Mouse (Mus musculus) embryonic facial prominence, embryonic 10.5 days (tissue): ENCODE data around the gene Smug1. TPM values are rescaled to one million over a fixed set of nuclear protein-coding genes. Genes with fewer than 3 reads are reported as not detected.

Source experiments
- DNase-seq: peaks from one replicate; pipeline ENCODE4 v3.0.0-alpha.2; 2017; ENCODE audit warnings: low spot score
- H3K27ac ChIP-seq: fragments of 300-500 bp; sonication (generic); replicated peaks from 2 replicates; pipeline ENCODE4 v1.5.1; 2016; ENCODE audit warnings: mild to moderate bottlenecking
- H3K27me3 ChIP-seq: fragments of 300-500 bp; sonication (generic); replicated peaks from 2 replicates; pipeline ENCODE4 v1.6.1; 2016; ENCODE audit warnings: low read depth, mild to moderate bottlenecking; ENCODE audit not compliant: poor library complexity, severe bottlenecking
- H3K36me3 ChIP-seq: fragments of 300-500 bp; sonication (generic); replicated peaks from 2 replicates; pipeline ENCODE4 v1.6.1; 2016; ENCODE audit warnings: mild to moderate bottlenecking, moderate library complexity
- H3K4me1 ChIP-seq: fragments of 300-500 bp; sonication (generic); 2 replicates; pipeline ENCODE4 v1.6.1; 2016
- H3K4me3 ChIP-seq: fragments of 300-500 bp; sonication (generic); 2 replicates; pipeline ENCODE4 v1.5.1; 2016; ENCODE audit warnings: mild to moderate bottlenecking, moderate library complexity
- H3K9me3 ChIP-seq: fragments of 300-500 bp; sonication (generic); 2 replicates; pipeline ENCODE4 v1.6.1; 2016; ENCODE audit warnings: mild to moderate bottlenecking
- WGBS: fragments of 180-500 bp; shearing (Covaris S2); methylation state at CpG from one replicate; pipeline ENCODE4 v1.1.7; 2016; 5-methylcytosine and 5-hydroxymethylcytosine counted together
- polyA plus RNA-seq: library from polyadenylated mRNA; unstranded; fragments of >200 nt; fragmentation: Nextera tagmentation; extraction: Ambion mirVana; gene quantifications from 2 replicates; pipeline ENCODE4 v1.2.1, GENCODE M21; 2016

Gene Smug1
- polyA plus RNA-seq, 1 experiment from 2014 or later, result 19.6 TPM

DNA sequence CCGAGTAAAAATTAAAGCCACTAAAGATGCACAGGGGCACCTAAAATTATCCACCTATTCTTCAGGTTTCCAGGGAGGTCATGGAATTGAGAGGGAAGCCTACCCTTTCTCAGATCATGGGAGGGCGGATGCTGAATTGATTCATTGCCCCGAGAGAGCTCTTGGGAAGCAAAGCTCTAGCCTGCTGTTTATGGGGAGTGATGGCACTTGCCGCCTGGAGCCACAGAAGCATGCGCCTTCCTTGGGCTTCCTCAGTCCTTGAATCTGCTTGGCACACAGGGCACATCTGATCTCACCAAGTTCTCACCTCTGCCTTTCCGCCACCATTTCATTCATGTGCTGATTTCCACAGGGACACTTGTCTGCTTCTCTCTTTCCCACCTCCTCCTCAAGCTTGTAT is 20.9 kb upstream of the Smug1 start:
- DNase-seq, result no peak
- 80% methylated on average over 6 of the region's 6 CpGs for WGBS
- Histone ChIP-seq H3K27me3 (peaks cover 23% of the 10 kb centered on the region), H3K27ac (no peak overlapping the region), H3K4me1 (peaks cover 12% of the 10 kb centered on the region), H3K9me3 (no peaks in the 10 kb centered on the region), H3K36me3 (peaks cover 41% of the 10 kb centered on the region), H3K4me3 (no peak overlapping the region)

DNA sequence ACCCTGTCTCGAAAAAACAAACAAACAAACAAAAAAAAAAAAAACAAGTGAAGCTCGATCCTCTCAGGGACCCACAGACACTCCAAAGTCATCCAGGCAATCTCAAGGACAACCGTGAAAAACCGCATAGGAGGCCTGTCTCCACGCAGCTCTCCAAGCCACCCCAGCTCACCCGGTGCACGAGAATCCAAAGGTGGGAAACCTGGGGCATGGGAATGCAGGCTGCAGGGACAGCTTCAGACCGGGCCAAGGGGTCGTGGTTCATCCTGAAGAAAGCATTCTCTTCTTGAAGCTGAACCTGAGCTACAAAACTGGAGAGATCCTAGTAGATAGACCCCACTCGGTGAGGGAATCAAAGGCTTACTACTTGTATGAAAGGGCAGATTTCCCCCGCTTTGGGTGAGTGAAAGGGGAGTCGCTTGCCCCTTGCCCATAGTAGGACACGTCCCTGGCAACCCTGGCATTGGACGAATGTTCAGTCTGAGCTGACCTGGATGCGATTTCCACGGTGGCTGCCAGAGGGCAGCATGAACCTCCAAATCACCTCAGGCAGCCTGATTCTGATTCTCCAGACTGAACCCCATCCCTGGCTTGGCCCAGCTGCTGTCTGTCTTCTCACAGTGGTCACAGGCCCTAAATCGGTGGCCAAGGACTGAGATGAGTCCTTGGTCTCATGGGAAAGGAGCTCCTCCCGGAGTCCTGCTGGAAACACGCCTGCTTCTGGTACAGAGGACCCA is 18.7 kb upstream of the Smug1 start:
- H3K4me3 ChIP-seq, result no peak overlapping the region
- peak; percentile 64 for DNase-seq
- peaks cover 45% of the 10 kb centered on the region for H3K27me3 ChIP-seq
- H3K9me3 ChIP-seq, result no peaks in the 10 kb centered on the region
- H3K4me1 ChIP-seq, result peaks cover 21% of the 10 kb centered on the region
- no peak overlapping the region for H3K27ac ChIP-seq
- H3K36me3 ChIP-seq, result peaks cover 20% of the 10 kb centered on the region
- 51% methylated on average over 19 of the region's 19 CpGs for WGBS

DNA sequence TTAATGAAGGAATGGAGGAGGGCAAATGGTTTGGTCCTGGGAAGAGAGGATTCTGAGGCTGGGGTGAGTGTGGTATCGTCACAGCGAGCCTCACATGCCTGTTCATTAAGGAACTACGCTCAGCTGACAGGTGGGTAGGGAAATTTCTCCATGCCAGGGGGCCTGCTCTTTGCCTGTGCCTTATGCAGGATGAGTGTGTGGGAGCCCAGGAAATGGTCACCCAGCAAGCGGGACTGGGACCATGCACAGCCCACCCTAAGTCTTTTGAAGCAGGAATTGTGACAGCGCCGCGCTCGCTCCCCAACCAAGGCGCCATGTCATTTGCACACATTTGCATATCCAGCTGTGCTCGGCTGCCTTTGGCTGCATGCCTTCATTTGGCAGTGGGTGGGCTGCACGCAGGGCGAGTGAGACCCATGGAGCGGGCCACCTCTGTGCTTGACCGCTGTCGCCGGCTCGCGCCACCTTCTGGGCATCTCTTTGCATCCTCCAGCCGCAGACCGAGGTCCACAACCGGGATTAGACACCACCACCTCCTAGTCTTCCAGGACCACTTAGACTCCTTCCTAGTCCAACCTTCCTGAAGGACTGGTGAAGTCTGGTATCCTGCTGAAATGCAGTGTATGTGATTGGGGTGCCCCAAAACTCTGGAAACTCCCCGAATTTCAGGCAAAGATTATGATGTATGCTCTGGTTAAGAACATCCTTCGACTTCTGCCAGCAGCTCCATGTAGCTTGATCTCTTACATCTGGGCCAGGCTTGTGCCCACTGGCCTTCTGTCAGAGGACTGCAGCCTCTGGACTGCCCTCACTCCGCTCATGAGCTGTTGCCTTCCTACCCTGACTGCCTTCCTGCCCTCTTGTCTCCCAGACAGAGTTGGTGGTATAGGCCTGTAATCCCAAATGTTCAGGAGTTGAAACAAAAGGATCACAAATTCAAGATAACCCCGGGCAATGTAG is 17.0 kb upstream of the Smug1 start:
- Histone ChIP-seq H3K36me3 (peaks cover 4% of the 10 kb centered on the region), H3K9me3 (no peaks in the 10 kb centered on the region), H3K4me1 (peaks cover 27% of the 10 kb centered on the region), H3K4me3 (peak overlapping the region; percentile 53), H3K27me3 (peaks cover 62% of the 10 kb centered on the region), H3K27ac (no peak overlapping the region; the same call in 1 of the 2 replicates)
- peak; percentile 60 for DNase-seq
- 11% methylated on average over 25 of the region's 25 CpGs for WGBS

DNA sequence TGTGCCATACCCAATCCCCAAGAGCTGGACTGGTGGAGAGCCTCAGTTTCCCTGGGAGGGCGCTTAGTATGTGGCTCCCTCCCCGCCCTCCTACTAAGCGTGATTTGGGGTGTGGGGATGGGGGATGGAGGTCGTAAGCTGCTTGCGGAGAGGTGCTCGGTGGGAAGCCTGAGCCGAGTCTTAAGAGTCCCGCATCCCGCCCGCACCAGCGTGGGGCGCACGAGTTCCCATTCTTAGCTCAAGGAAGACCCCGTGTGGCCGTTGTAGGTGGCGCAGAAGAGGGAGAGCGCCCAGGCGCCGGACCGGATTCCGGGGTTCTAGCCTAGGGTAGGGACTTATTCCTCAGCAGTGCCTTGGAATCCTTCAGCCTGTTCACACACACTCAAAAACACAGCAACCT is 16.2 kb upstream of the Smug1 start:
- DNase-seq, result peak; percentile 82
- 1% methylated on average over 21 of the region's 21 CpGs for WGBS
- Histone ChIP-seq H3K36me3 (no peaks in the 10 kb centered on the region), H3K27me3 (peaks cover 70% of the 10 kb centered on the region), H3K9me3 (no peaks in the 10 kb centered on the region), H3K4me3 (peak overlapping the region; percentile 53), H3K4me1 (peaks cover 33% of the 10 kb centered on the region), H3K27ac (no peak overlapping the region)

DNA sequence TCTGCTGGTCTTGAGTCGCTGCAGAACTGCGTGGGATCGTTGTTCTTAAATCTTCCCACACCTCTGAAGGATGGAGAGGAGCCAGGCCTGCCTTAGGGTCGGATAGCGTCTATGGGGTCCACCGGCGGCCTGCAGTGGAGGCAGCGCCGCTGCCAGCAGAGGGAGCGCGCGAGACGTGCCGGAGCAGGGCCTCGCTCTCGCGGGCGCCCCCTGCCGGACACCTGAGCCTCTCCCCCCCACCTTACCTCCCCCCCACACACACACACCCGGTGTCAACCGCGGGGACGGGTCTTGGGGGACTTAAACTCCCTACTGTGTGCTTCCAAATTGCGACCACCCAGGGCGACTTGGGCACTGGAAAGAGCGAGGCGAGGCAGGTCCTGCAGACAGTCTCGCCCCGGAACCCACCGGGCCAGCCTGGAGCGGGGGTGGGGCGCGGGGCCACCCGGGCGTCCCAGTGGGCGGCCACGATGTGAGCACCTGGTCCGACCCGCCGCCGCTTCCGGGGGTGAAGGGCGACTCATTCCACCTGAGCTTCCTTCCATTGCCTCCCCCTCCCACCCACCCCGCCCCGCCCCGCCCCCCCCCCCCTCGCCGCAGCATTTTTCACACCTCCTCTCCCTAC is 15.4 kb upstream of the Smug1 start:
- H3K36me3 ChIP-seq, result no peaks in the 10 kb centered on the region
- H3K4me1 ChIP-seq, result peaks cover 42% of the 10 kb centered on the region
- peak; percentile 92 for DNase-seq
- peaks cover 78% of the 10 kb centered on the region for H3K27me3 ChIP-seq
- H3K9me3 ChIP-seq, result no peaks in the 10 kb centered on the region
- peak overlapping the region; percentile 53 for H3K4me3 ChIP-seq
- H3K27ac ChIP-seq, result 0 out of 2 replicates have a peak overlapping the region, but pooled peaks have one; percentile 31
- 2% methylated on average over 48 of the region's 48 CpGs for WGBS

DNA sequence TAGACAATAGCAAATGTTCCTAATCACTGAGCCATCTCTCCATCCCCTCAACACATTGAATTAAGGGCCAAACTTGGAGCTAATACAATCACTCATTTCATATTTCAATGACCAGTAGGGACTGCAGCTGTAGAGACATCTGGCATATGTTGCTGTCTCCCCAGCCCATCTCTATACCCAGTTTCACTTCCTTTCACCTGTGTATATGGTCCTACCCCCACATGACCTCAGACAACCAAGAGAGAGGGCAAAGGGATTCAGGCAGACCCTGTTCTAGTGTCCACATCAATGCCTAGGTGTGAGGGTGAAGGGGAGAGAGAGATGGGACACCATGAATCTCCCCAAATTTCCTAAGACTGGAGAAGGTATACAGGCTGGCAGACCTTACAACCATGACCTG is 13.5 kb upstream of the Smug1 start:
- Histone ChIP-seq H3K27me3 (peaks cover 97% of the 10 kb centered on the region), H3K4me3 (no peak overlapping the region), H3K27ac (no peak overlapping the region), H3K36me3 (no peaks in the 10 kb centered on the region), H3K9me3 (no peaks in the 10 kb centered on the region), H3K4me1 (peaks cover 49% of the 10 kb centered on the region)
- no peak for DNase-seq

DNA sequence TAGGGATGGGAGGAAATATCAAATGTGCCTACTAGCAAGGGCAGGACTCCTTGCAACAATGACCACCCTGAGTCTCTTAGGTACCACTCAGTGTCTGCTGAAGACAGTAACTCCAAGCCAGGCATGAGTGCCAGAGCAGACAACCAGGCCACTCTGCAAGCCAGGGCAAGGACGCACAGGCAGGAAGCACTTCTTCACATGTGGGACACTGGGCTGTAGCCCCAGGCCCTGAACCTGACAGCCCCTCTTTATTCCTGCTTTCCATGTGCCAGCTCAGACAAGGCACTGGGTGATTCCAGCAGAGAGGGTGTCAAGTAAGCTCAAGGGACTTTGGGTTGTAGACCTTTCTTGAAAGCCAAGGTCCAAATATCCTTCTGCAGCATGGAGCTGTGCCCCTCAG is 11.9 kb upstream of the Smug1 start:
- Histone ChIP-seq H3K27me3 (peaks cover 100% of the 10 kb centered on the region), H3K4me1 (peaks cover 47% of the 10 kb centered on the region), H3K36me3 (no peaks in the 10 kb centered on the region), H3K27ac (no peak overlapping the region), H3K4me3 (no peak overlapping the region), H3K9me3 (no peaks in the 10 kb centered on the region)
- DNase-seq, result no peak
- 61% methylated on average over 1 of the region's 1 CpGs for WGBS

DNA sequence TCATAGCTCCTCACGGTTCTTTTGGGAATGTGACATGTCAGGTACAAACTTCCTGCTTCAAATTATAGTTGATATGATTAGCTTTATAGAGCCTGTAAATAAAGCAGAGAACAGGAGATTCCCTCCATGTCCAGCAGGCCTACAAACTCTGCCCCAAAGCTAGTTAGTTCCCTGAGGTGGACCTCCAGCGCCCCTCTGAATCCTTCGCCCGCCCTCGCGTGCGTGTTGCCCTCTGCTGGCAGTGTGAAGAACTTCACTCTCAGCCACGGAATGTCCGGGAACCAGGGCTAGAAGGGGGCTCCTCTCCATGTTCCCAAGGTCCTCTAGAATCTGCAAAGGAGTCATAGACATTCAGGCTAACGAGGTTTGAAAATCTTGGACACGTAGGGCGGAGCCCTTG is 11.2 kb upstream of the Smug1 start:
- peak; percentile 73 for DNase-seq
- Histone ChIP-seq H3K4me1 (peaks cover 40% of the 10 kb centered on the region), H3K27ac (no peak overlapping the region), H3K4me3 (no peak overlapping the region), H3K27me3 (peaks cover 100% of the 10 kb centered on the region), H3K9me3 (no peaks in the 10 kb centered on the region), H3K36me3 (no peaks in the 10 kb centered on the region)
- 5% methylated on average over 12 of the region's 12 CpGs for WGBS

DNA sequence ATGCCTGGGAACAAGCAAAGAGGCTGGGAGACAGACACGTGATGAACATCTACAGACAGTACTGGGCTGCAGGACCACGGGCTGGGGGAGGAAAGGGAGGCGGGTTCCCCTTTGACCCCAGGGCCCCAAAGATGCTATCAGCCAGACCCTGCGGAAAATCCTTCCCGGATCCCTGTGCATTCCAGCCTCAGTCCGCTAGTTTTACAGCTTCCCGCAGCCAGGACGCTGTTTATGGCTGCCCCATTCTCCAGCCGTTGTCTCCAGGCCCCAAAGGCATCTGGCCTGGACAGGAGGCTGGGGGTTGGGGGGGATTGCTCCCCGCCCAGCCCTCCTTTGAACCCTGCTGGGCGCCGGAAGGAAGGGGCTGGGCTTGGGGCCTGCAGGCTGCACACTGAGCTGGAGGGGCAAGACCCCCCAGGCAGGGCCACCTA is 10.7 kb upstream of the Smug1 start:
- peak overlapping the region; percentile 31 for H3K4me3 ChIP-seq
- no peaks in the 10 kb centered on the region for H3K9me3 ChIP-seq
- WGBS, result 3% methylated on average over 12 of the region's 12 CpGs
- H3K4me1 ChIP-seq, result peaks cover 36% of the 10 kb centered on the region
- H3K36me3 ChIP-seq, result no peaks in the 10 kb centered on the region
- peak; percentile 56 for DNase-seq
- H3K27ac ChIP-seq, result peak overlapping the region; percentile 48; the same call in 1 of the 2 replicates
- H3K27me3 ChIP-seq, result peaks cover 100% of the 10 kb centered on the region

DNA sequence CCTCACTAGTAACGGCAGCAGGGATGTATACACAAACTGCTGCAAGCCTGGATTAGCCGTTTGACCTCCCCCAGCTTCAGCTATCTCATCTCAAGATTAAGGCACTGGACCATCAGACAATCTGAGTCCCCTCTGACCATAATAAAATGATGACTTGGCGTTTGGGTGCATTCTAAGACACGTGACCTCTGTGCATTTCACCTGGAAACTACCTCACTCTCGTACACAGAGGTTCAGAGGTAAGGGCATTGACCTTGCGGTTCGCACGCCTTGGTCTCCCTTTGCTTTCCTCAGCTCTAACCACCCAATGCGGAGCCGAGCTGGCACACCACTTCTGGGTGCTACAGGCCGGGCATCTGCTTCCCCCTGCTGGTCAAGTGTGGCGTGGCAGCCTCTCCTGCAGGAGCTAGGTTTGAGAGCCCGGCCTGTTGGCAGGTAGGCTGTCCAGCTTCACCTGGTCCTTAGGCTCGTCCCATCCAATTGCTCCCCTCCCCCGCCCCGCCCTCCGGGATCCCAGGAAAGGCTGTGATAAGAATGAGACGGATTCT is 10.1 kb upstream of the Smug1 start:
- H3K4me3 ChIP-seq, result no peak overlapping the region
- no peaks in the 10 kb centered on the region for H3K36me3 ChIP-seq
- H3K9me3 ChIP-seq, result no peaks in the 10 kb centered on the region
- peaks cover 100% of the 10 kb centered on the region for H3K27me3 ChIP-seq
- no peak overlapping the region for H3K27ac ChIP-seq
- 2% methylated on average over 18 of the region's 18 CpGs for whole genome bisulfite sequencing
- peak; percentile 92 for DNase-seq
- peaks cover 32% of the 10 kb centered on the region for H3K4me1 ChIP-seq

DNA sequence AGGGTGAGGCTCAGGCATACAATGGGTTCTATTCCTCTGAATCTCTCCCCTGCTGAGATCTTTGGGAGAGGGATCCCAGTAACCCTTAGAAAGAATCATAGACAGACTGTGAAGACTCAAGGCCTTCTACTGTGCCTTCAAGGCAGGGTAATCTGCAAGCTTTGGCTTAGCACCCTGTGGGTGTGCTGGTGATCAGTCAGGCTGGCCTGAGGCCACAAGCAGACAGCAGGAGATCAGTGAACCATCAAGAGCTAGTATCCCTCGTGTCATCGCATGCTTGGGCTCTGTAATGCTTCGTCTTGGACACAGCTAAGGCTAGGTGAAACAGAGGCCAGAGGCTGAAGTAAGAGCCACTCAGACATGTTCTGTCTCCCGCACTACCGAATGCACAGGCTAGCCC is 6.4 kb upstream of the Smug1 start:
- Histone ChIP-seq H3K4me3 (no peak overlapping the region), H3K4me1 (peaks cover 50% of the 10 kb centered on the region), H3K27ac (no peak overlapping the region), H3K27me3 (peaks cover 100% of the 10 kb centered on the region), H3K36me3 (no peaks in the 10 kb centered on the region), H3K9me3 (no peaks in the 10 kb centered on the region)
- DNase-seq, result no peak
- whole genome bisulfite sequencing, result 65% methylated on average over 5 of the region's 5 CpGs

DNA sequence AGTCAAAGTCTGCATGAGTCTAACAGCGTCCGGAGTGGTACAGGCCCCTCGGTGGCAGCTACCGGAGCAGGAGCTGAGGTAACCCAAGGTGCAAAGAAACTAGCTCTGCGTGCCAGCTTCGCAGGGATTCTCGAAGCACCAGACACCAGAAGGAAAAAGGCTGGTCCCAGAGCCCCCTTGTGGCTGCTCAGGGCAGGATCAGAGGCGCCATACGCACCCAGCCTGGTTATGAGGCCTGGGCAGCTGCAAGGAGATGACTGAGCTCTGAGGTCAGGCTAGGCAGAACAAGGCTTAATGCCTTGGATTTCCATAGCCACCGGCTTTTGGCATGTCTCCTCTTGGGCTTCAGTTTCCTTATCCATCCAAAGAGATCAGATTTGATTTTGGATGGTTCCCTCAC is 5.6 kb upstream of the Smug1 start:
- DNase-seq, result peak; percentile 83
- H3K27me3 ChIP-seq, result peaks cover 100% of the 10 kb centered on the region
- no peaks in the 10 kb centered on the region for H3K36me3 ChIP-seq
- H3K27ac ChIP-seq, result no peak overlapping the region
- peaks cover 49% of the 10 kb centered on the region for H3K4me1 ChIP-seq
- 6% methylated on average over 10 of the region's 10 CpGs for WGBS
- no peak overlapping the region for H3K4me3 ChIP-seq
- H3K9me3 ChIP-seq, result no peaks in the 10 kb centered on the region
